Mouse (Mus musculus) effector memory CD4-positive, alpha-beta T cell, adult 7 months (primary cell): ENCODE measurements around the gene Pde8a. TPM values are rescaled to one million over a fixed set of nuclear protein-coding genes. Genes with fewer than 3 reads are reported as not detected.

ENCODE experiments used
- polyA plus RNA-seq: library from polyadenylated mRNA; unstranded; fragments of 100-300 nt; shearing (Covaris generic); gene quantifications from one replicate; pipeline ENCODE4 v1.2.1, GENCODE M21; 2017

Gene Pde8a
- polyA plus RNA-seq: 9.6 TPM

GRCm38 (mm10) chr7:81213347-81214152 is at the start of gene Pde8a:
Pde8a (plus strand) TSS chr7:81213596.

DNA sequence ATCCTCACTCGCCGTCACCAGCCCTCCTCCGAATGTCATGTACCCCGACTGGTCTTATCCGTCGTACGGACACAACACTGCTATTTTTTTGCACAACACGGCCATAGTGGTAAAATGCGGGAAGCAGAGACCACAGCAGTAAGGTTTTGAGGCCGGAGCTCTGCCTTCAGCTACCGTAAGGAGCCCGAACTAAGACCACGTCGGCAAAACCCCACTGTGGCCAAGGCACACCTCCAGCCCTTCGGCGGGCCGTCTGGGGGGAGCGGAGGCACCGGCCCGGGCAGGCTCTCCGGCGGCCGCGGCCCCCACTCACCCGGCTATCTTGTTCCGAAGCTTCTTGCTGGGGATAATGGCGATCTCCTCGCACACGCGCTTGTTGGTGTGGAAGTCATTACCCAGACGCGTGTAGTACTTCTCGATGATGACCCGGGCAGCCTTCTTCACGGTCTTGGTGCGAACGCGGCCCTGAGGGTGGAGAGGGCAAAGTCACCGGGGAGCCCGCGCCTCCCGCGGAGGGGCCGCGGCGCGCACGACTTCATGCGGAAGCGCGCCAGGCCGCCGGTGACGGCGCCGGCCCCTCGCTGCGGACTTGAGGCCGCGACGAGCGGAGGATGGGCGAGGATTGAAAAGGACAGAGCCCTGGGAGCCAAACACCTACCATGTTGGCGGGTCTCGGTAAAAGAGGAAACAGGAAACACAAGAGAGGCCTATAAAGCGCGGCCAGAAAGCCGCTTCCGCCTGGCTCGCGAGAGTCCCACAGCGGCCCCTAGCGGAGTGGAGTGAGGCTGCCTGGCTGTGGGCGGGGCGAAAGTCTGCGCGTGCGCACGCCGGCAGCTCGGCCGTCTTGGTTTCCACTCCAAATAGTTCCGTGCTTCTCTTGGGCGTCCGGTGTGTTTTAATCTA is 131.4 kb downstream of the Pde8a start, which contains the start of gene Rps17:
TSS of gene Rps17 (minus strand) at position 711 of the 903 bp plus-strand sequence.

Other genes with a start within 250 kb of the Pde8a start
- 77.6 TPM for gene Zfp592, start 219.9 kb upstream of the Pde8a start, polyA plus RNA-seq
- 0.17 TPM for gene Alpk3, start 156.0 kb upstream of the Pde8a start, polyA plus RNA-seq
- 0.13 TPM for gene Slc28a1, start 98.8 kb upstream of the Pde8a start, polyA plus RNA-seq
- 492 TPM for gene Rps17, start 131.7 kb downstream of the Pde8a start, polyA plus RNA-seq
- 0.40 TPM for gene Cpeb1, start 241.9 kb downstream of the Pde8a start, polyA plus RNA-seq